Mouse (Mus musculus) embryonic facial prominence, embryonic 14.5 days (tissue): ENCODE data around the gene Atp5j2. TPM values are rescaled to one million over a fixed set of nuclear protein-coding genes. Genes with fewer than 3 reads are reported as not detected.
"Not testable (repeated sequence)": the region's sequence is repeated elsewhere in the genome, so short reads cannot be mapped to it uniquely, and the experiment has no call there.

ENCODE experiments used
- ATAC-seq: fragments of 200-750 bp; cut with Nextera tagmentation; 2 replicates; pipeline ENCODE4 v1.8.0; 2017; ENCODE audit warnings: low read depth, moderate number of reproducible peaks, moderate TSS enrichment
- DNase-seq: peaks from one replicate; pipeline ENCODE4 v3.0.0-alpha.2; 2015; ENCODE audit warnings: low spot score
- H3K27ac ChIP-seq: fragments of 300-500 bp; sonication (generic); replicated peaks from 2 replicates; pipeline ENCODE4 v1.5.1; 2014; ENCODE audit warnings: low read depth, mild to moderate bottlenecking, low read length, moderate library complexity
- H3K27me3 ChIP-seq: fragments of 300-500 bp; sonication (generic); replicated peaks from 2 replicates; pipeline ENCODE4 v1.6.1; 2014; ENCODE audit warnings: low read length; ENCODE audit not compliant: control insufficient read depth, insufficient read depth
- H3K36me3 ChIP-seq: fragments of 300-500 bp; sonication (generic); 2 replicates; pipeline ENCODE4 v1.6.1; 2014; ENCODE audit warnings: low read length, mixed read lengths; ENCODE audit not compliant: control insufficient read depth, insufficient read depth
- H3K4me1 ChIP-seq: fragments of 300-500 bp; sonication (generic); 2 replicates; pipeline ENCODE4 v1.6.1; 2014; ENCODE audit warnings: antibody characterized with exemption, low read length; ENCODE audit not compliant: control insufficient read depth, insufficient read depth
- H3K4me2 ChIP-seq: fragments of 300-500 bp; sonication (generic); 2 replicates; pipeline ENCODE4 v1.6.1; 2014; ENCODE audit warnings: low read depth, mild to moderate bottlenecking, low read length, moderate library complexity, mixed read lengths
- H3K4me3 ChIP-seq: fragments of 300-500 bp; sonication (generic); 2 replicates; pipeline ENCODE4 v1.5.1; 2014; ENCODE audit warnings: low read depth, mild to moderate bottlenecking, low read length
- H3K9ac ChIP-seq: fragments of 300-500 bp; sonication (generic); 2 replicates; pipeline ENCODE4 v1.6.1; 2014; ENCODE audit warnings: low read depth, mild to moderate bottlenecking, low read length, moderate library complexity, mixed read lengths
- H3K9me3 ChIP-seq: fragments of 300-500 bp; sonication (generic); 2 replicates; pipeline ENCODE4 v1.6.1; 2016; ENCODE audit warnings: low read length; ENCODE audit not compliant: control insufficient read depth
- WGBS: fragments of 180-500 bp; shearing (Covaris S2); extraction: QIAGEN DNeasy Blood & Tissue Kit; methylation state at CpG from one replicate; pipeline ENCODE4 v1.1.7; 2014; 5-methylcytosine and 5-hydroxymethylcytosine counted together
- polyA plus RNA-seq: library from polyadenylated mRNA; unstranded; fragments of >200 nt; fragmentation: Nextera tagmentation; extraction: Ambion mirVana; gene quantifications from 2 replicates; pipeline ENCODE4 v1.2.1, GENCODE M21; 2014

Atp5j2 gene
- polyA plus RNA-seq = 511 and 592 TPM in 2 replicates

- Histone ChIP-seq H3K9me3 (no peaks in the 10 kb centered on the region), H3K27me3 (no peaks in the 10 kb centered on the region), H3K4me2 (peak within 1 kb of the TSS; percentile 87), H3K9ac (peak within 1 kb of the TSS; percentile 96), H3K4me1 (peaks cover 9% of the 10 kb centered on the region; the same call in 1 of the 2 replicates), H3K27ac (peak within 1 kb of the TSS; percentile 76), H3K36me3 (peaks cover 44% of the 10 kb centered on the region), H3K4me3 (peak within 1 kb of the TSS; percentile 82)
- WGBS = 88% methylated on average over 2 of the region's 2 CpGs
- ATAC-seq (no peak), DNase-seq (no peak)
Observed at GRCm38 (mm10) chr5:145191962-145192361, at the start of gene Atp5j2. Gene Atp5j2 (minus strand): TSS chr5:145192062.

- Histone ChIP-seq H3K36me3 (peaks cover 54% of the 10 kb centered on the region), H3K4me1 (peaks cover 8% of the 10 kb centered on the region; the same call in 1 of the 2 replicates), H3K27ac (no peak overlapping the region), H3K27me3 (no peaks in the 10 kb centered on the region), H3K9me3 (no peaks in the 10 kb centered on the region), H3K4me2 (no peak overlapping the region), H3K9ac (no peak overlapping the region), H3K4me3 (no peak overlapping the region)
- DNase-seq (peak; percentile 24), ATAC-seq (no peak)
Observed at GRCm38 (mm10) chr5:145234636-145235035, 42.8 kb upstream of the Atp5j2 start.

GRCm38 (mm10) chr5:145231893-145232411 lies 40.1 kb upstream of the Atp5j2 start:
- peak; percentile 26; the same call in 1 of the 2 replicates for ATAC-seq
- peak; percentile 35 for DNase-seq

GRCm38 (mm10) chr5:145231367-145231871 lies 39.6 kb upstream of the Atp5j2 start, which contains the start of gene Zfp655:
Gene Zfp655 (plus strand): TSS chr5:145231715.
- Histone ChIP-seq H3K4me2 (peak within 1 kb of the TSS; percentile 65), H3K4me3 (peak within 1 kb of the TSS; percentile 99), H3K27ac (peak within 1 kb of the TSS; percentile 91), H3K4me1 (peaks cover 8% of the 10 kb centered on the region; the same call in 1 of the 2 replicates), H3K9me3 (no peaks in the 10 kb centered on the region), H3K36me3 (peaks cover 25% of the 10 kb centered on the region), H3K9ac (peak within 1 kb of the TSS; percentile 99), H3K27me3 (no peaks in the 10 kb centered on the region)
- ATAC-seq = peak; percentile 99
- WGBS = 0% methylated on average over 28 of the region's 42 CpGs
- DNase-seq = peak; percentile 97

More at GRCm38 (mm10) chr5:145231893-145232411, 40.1 kb upstream of the Atp5j2 start:
- Histone ChIP-seq H3K4me1 (peaks cover 8% of the 10 kb centered on the region; the same call in 1 of the 2 replicates), H3K9ac (peak overlapping the region; percentile 99), H3K4me2 (peak overlapping the region; percentile 65), H3K9me3 (no peaks in the 10 kb centered on the region), H3K4me3 (peak overlapping the region; percentile 99), H3K36me3 (peaks cover 30% of the 10 kb centered on the region), H3K27ac (peak overlapping the region; percentile 91), H3K27me3 (no peaks in the 10 kb centered on the region)
- 0% methylated on average over 17 of the region's 49 CpGs for WGBS

- no peaks in the 10 kb centered on the region for H3K9me3 ChIP-seq
- WGBS = 81% methylated on average over 4 of the region's 4 CpGs
- peak overlapping the region; percentile 99; the same call in 1 of the 2 replicates for H3K4me3 ChIP-seq
- peaks cover 8% of the 10 kb centered on the region; the same call in 1 of the 2 replicates for H3K4me1 ChIP-seq
- H3K9ac ChIP-seq = no peak overlapping the region
- DNase-seq = no peak
- no peak overlapping the region for H3K27ac ChIP-seq
- no peak for ATAC-seq
- H3K36me3 ChIP-seq = peaks cover 17% of the 10 kb centered on the region
- peak overlapping the region; percentile 65; the same call in 1 of the 2 replicates for H3K4me2 ChIP-seq
- no peaks in the 10 kb centered on the region for H3K27me3 ChIP-seq
Observed at GRCm38 (mm10) chr5:145230641-145231040, 38.8 kb upstream of the Atp5j2 start.

GRCm38 (mm10) chr5:145229283-145229682 lies 37.4 kb upstream of the Atp5j2 start:
- H3K4me3 ChIP-seq, DNase-seq, H3K9ac ChIP-seq, H3K9me3 ChIP-seq, H3K4me2 ChIP-seq, H3K27me3 ChIP-seq, H3K36me3 ChIP-seq, ATAC-seq, H3K4me1 ChIP-seq, H3K27ac ChIP-seq: not testable (repeated sequence)
- WGBS = 77% methylated on average over 6 of the region's 6 CpGs

- Histone ChIP-seq H3K4me3 (no peak overlapping the region), H3K4me1 (no peaks in the 10 kb centered on the region), H3K36me3 (peaks cover 7% of the 10 kb centered on the region), H3K27ac (no peak overlapping the region), H3K4me2 (no peak overlapping the region), H3K9me3 (no peaks in the 10 kb centered on the region), H3K27me3 (no peaks in the 10 kb centered on the region), H3K9ac (no peak overlapping the region)
- ATAC-seq = no peak
- 62% methylated on average over 2 of the region's 2 CpGs for WGBS
- DNase-seq = no peak
Observed at GRCm38 (mm10) chr5:145226453-145226852, 34.6 kb upstream of the Atp5j2 start.

- Histone ChIP-seq H3K4me3 (no peak overlapping the region), H3K4me2 (no peak overlapping the region), H3K27me3 (no peaks in the 10 kb centered on the region), H3K36me3 (peaks cover 34% of the 10 kb centered on the region), H3K27ac (no peak overlapping the region), H3K4me1 (no peaks in the 10 kb centered on the region), H3K9me3 (no peaks in the 10 kb centered on the region), H3K9ac (no peak overlapping the region)
- ATAC-seq (no peak), DNase-seq (no peak)
- 86% methylated on average over 12 of the region's 12 CpGs for WGBS
Observed at GRCm38 (mm10) chr5:145223395-145223794, 31.5 kb upstream of the Atp5j2 start.

- Histone ChIP-seq H3K4me3 (no peak overlapping the region), H3K9me3 (no peaks in the 10 kb centered on the region), H3K9ac (no peak overlapping the region), H3K4me2 (no peak overlapping the region), H3K36me3 (peaks cover 40% of the 10 kb centered on the region), H3K4me1 (no peaks in the 10 kb centered on the region), H3K27me3 (no peaks in the 10 kb centered on the region), H3K27ac (no peak overlapping the region)
- ATAC-seq = no peak
- WGBS = 79% methylated on average over 5 of the region's 5 CpGs
- DNase-seq = no peak
Observed at GRCm38 (mm10) chr5:145222840-145223239, 31.0 kb upstream of the Atp5j2 start.
